Mouse (Mus musculus) ES-E14 (cell line): Measurements from ENCODE around the gene Sept10. TPM values are rescaled to one million over a fixed set of nuclear protein-coding genes. Genes with fewer than 3 reads are reported as not detected.

ENCODE experiments used
- DNase-seq: peaks from one replicate; pipeline ENCODE4 v3.0.0-alpha.2; 2013; ENCODE audit warnings: low read depth, low spot score
- H3K27ac ChIP-seq: 2 replicates; pipeline ENCODE4 v1.5.1; 2012; ENCODE audit warnings: low read depth, mild to moderate bottlenecking, low read length, moderate library complexity, mixed read lengths; ENCODE audit not compliant: poor library complexity, insufficient read depth, severe bottlenecking
- H3K36me3 ChIP-seq: 2 replicates; pipeline ENCODE4 v1.6.1; 2012; ENCODE audit warnings: mild to moderate bottlenecking, low read length, moderate library complexity, mixed read lengths; ENCODE audit not compliant: control insufficient read depth, poor library complexity, insufficient read depth, severe bottlenecking
- H3K4me1 ChIP-seq, 2 experiments: fragments of 150-350 bp in 1 of 2; sonication (generic) in 1 of 2; 2 replicates each; pipeline ENCODE4 v1.6.1; 2012; ENCODE audit warnings: low read length in 2 of 2, mild to moderate bottlenecking in 1 of 2, mixed read lengths in 1 of 2; ENCODE audit not compliant: control insufficient read depth in 2 of 2, insufficient read depth in 2 of 2, poor library complexity in 1 of 2
- H3K4me3 ChIP-seq, 2 experiments: fragments of 150-350 bp in 1 of 2; sonication (generic) in 1 of 2; 2 replicates each; pipeline ENCODE4 v1.5.1; 2012; ENCODE audit warnings: low read length in 2 of 2, low read depth in 1 of 2, mild to moderate bottlenecking in 1 of 2, mixed read lengths in 1 of 2; ENCODE audit not compliant: insufficient read depth in 1 of 2, poor library complexity in 1 of 2, severe bottlenecking in 1 of 2
- H3K9ac ChIP-seq: 2 replicates; pipeline ENCODE4 v1.6.1; 2012; ENCODE audit warnings: low read depth, mild to moderate bottlenecking, low read length, mixed read lengths; ENCODE audit not compliant: poor library complexity, insufficient read depth, severe bottlenecking
- H3K9me3 ChIP-seq: fragments of 150-350 bp; sonication (generic); 2 replicates; pipeline ENCODE4 v1.6.1; 2012; ENCODE audit warnings: low read depth, mild to moderate bottlenecking, low read length; ENCODE audit not compliant: control insufficient read depth, insufficient read depth
- CHD2 ChIP-seq: IDR thresholded peaks from 2 replicates; pipeline ENCODE4 v1.6.1; 2014; ENCODE audit warnings: mild to moderate bottlenecking, low read depth, low read length, inconsistent platforms
- HCFC1 ChIP-seq: IDR thresholded peaks from 2 replicates; pipeline ENCODE4 v1.6.1; 2012; ENCODE audit warnings: low read length, inconsistent platforms, borderline replicate concordance; ENCODE audit not compliant: insufficient read depth
- MAFK ChIP-seq: IDR thresholded peaks from 2 replicates; pipeline ENCODE4 v1.6.1; 2014; ENCODE audit warnings: mild to moderate bottlenecking, low read depth, low read length, inconsistent platforms; ENCODE audit not compliant: insufficient read depth
- ZC3H11A ChIP-seq: IDR thresholded peaks from 2 replicates; pipeline ENCODE4 v1.6.1; 2012; ENCODE audit warnings: low read depth, mild to moderate bottlenecking, inconsistent platforms, low read length, borderline replicate concordance
- ZNF384 ChIP-seq: IDR thresholded peaks from 2 replicates; pipeline ENCODE4 v1.6.1; 2012; ENCODE audit warnings: low read depth, low read length, inconsistent platforms
- in situ Hi-C, 2 experiments: fragments of 600-800 bp; cut with MboI; formaldehyde crosslinking; loops; one replicate each; pipeline ENCODE4 v1.15.1; 2025; ENCODE audit warnings: low sequenced_read_pairs in 2 of 2, inconsistent platforms in 1 of 2; ENCODE audit not compliant: unreplicated experiment in 2 of 2
- total RNA-seq: library from RNA; depleted of rRNA; stranded (reverse); fragments of 300-350 nt; gene quantifications from 2 replicates; pipeline ENCODE4 v1.2.3, GENCODE M21; 2012

The Sept10 gene
- total RNA-seq, 1 experiment, result 16.8 TPM

DNA sequence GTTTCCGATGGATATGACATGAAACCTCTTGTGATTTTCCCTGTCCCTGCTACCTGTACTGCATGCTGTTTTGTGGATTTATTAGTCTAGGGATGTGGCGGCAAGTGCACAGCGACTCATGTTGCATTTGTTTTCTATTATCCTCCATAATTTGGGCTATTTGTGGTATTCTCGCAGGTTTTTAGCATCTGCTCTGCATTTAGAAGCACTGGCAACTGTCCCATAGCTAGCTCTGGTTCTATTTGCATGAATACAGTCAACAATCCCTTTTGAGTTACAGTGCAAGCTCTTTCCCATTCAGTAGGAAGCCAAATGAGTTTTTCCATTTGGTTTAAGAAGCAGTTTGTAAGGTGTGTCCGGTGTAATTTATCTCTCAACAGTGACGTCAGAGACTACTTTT lies 37.9 kb upstream of the Sept10 start:
- in situ Hi-C loops, result no loop called here
- Histone ChIP-seq H3K27ac (no peak overlapping the region), H3K4me3 (no peak overlapping the region), H3K9me3 (no peaks in the 10 kb centered on the region), H3K9ac (no peak overlapping the region), H3K36me3 (no peaks in the 10 kb centered on the region), H3K4me1 (peaks cover 0 to 2% of the 10 kb centered on the region in 2 experiments; a peak in 1 of 4 replicates)
- no peak for DNase-seq
- TF ChIP-seq CHD2 (no peak), ZNF384 (no peak), HCFC1 (no peak), ZC3H11A (no peak), MAFK (no peak)

DNA sequence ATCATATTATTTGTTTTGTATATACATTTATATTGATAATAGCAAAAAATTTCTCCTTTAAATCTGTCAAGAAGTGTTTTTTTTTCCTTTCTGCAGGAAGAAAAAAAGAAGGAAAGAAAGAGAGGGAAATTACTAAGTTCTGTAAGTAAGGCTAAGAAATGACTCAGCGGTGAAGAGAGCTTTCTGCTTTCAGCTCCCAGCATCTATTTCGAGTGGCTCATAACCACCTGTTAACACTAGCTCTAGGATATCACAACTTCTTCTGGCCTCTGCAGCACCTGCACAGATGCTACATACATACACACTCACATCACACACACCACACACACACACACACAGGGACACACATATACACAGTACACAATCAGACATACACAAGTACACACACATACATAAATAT lies 34.9 kb upstream of the Sept10 start:
- no peak for TF ChIP-seq ZC3H11A
- no peak for TF ChIP-seq CHD2
- TF ChIP-seq MAFK, result no peak
- Histone ChIP-seq H3K9me3 (no peaks in the 10 kb centered on the region), H3K4me3 (no peak overlapping the region), H3K27ac (no peak overlapping the region), H3K4me1 (0 out of 4 replicates have a peak, but pooled peaks cover 0 to 2% of the 10 kb centered on the region in 2 experiments), H3K36me3 (no peaks in the 10 kb centered on the region), H3K9ac (no peak overlapping the region)
- in situ Hi-C loops, result no loop called here
- DNase-seq, result no peak

- no peak for TF ChIP-seq ZNF384
- TF ChIP-seq ZC3H11A, result no peak
- TF ChIP-seq CHD2, result no peak
- TF ChIP-seq MAFK, result no peak
- no peak for TF ChIP-seq HCFC1
- no peak overlapping the region for H3K27ac ChIP-seq
- no peaks in the 10 kb centered on the region for H3K9me3 ChIP-seq
- no peak for DNase-seq
- no peaks in the 10 kb centered on the region for H3K4me1 ChIP-seq
- H3K36me3 ChIP-seq, result no peaks in the 10 kb centered on the region
- in situ Hi-C loops, result no loop called here
- no peak overlapping the region for H3K9ac ChIP-seq
- no peak overlapping the region for H3K4me3 ChIP-seq
These were observed 32.0 kb upstream of the Sept10 start for GRCm38 (mm10) chr10:59253541-59254079.

- TF ChIP-seq CHD2, result no peak
- TF ChIP-seq MAFK, result no peak
- no peak for TF ChIP-seq ZC3H11A
- TF ChIP-seq HCFC1, result no peak
- TF ChIP-seq ZNF384, result no peak
- Histone ChIP-seq H3K27ac (no peak overlapping the region), H3K9ac (no peak overlapping the region), H3K4me1 (no peaks in the 10 kb centered on the region), H3K9me3 (no peaks in the 10 kb centered on the region), H3K36me3 (no peaks in the 10 kb centered on the region), H3K4me3 (no peak overlapping the region)
- in situ Hi-C loops, result no loop called here
- no peak for DNase-seq
These were observed 30.7 kb upstream of the Sept10 start for GRCm38 (mm10) chr10:59252396-59252795.

- in situ Hi-C loops, result no loop called here
- TF ChIP-seq CHD2 (no peak), HCFC1 (no peak), MAFK (no peak), ZNF384 (no peak), ZC3H11A (no peak)
These were observed 30.3 kb upstream of the Sept10 start for GRCm38 (mm10) chr10:59251980-59252379.

More at GRCm38 (mm10) chr10:59251980-59252379, 30.3 kb upstream of the Sept10 start:
- DNase-seq, result no peak
- Histone ChIP-seq H3K9me3 (no peaks in the 10 kb centered on the region), H3K4me3 (no peak overlapping the region), H3K9ac (no peak overlapping the region), H3K4me1 (no peaks in the 10 kb centered on the region), H3K27ac (no peak overlapping the region), H3K36me3 (no peaks in the 10 kb centered on the region)
